Mouse (Mus musculus) stomach, embryonic 14.5 days (tissue): Measurements from ENCODE around the gene Sf3b4. TPM values are rescaled to one million over a fixed set of nuclear protein-coding genes. Genes with fewer than 3 reads are reported as not detected.

Experiments
- ATAC-seq: fragments of 200-750 bp; cut with Nextera tagmentation; 2 replicates; pipeline ENCODE4 v1.8.0; 2017; ENCODE audit warnings: low read depth, moderate TSS enrichment; ENCODE audit not compliant: insufficient number of reproducible peaks, insufficient read depth, low FRiP score
- H3K27ac ChIP-seq: fragments of 300-500 bp; sonication (generic); 2 replicates; pipeline ENCODE4 v1.5.1; 2014; ENCODE audit warnings: mild to moderate bottlenecking, low read length, moderate library complexity, mixed read lengths
- H3K27me3 ChIP-seq: fragments of 300-500 bp; sonication (generic); 2 replicates; pipeline ENCODE4 v1.6.1; 2014; ENCODE audit warnings: low read length, control low read depth, mixed read lengths; ENCODE audit not compliant: control insufficient read depth, insufficient read depth
- H3K36me3 ChIP-seq: fragments of 300-500 bp; sonication (generic); 2 replicates; pipeline ENCODE4 v1.6.1; 2014; ENCODE audit warnings: mild to moderate bottlenecking, control low read depth, low read length, moderate library complexity, mixed read lengths; ENCODE audit not compliant: control insufficient read depth, insufficient read depth
- H3K4me1 ChIP-seq: fragments of 300-500 bp; sonication (generic); 2 replicates; pipeline ENCODE4 v1.6.1; 2014; ENCODE audit warnings: low read length, control low read depth, mixed read lengths; ENCODE audit not compliant: control insufficient read depth, insufficient read depth
- H3K4me2 ChIP-seq: fragments of 300-500 bp; sonication (generic); replicated peaks from 2 replicates; pipeline ENCODE4 v1.6.1; 2014; ENCODE audit warnings: low read depth, low read length, control low read depth
- H3K4me3 ChIP-seq: fragments of 300-500 bp; sonication (generic); 2 replicates; pipeline ENCODE4 v1.5.1; 2014; ENCODE audit warnings: low read depth, low read length, control low read depth
- H3K9ac ChIP-seq: fragments of 300-500 bp; sonication (generic); replicated peaks from 2 replicates; pipeline ENCODE4 v1.6.1; 2014; ENCODE audit warnings: low read depth, mild to moderate bottlenecking, control low read depth, low read length, moderate library complexity, mixed read lengths
- H3K9me3 ChIP-seq: fragments of 300-500 bp; sonication (generic); 2 replicates; pipeline ENCODE4 v1.6.1; 2016; ENCODE audit warnings: low read depth, low read length, control low read depth; ENCODE audit not compliant: control insufficient read depth
- WGBS: fragments of 180-500 bp; shearing (Covaris S2); extraction: QIAGEN DNeasy Blood & Tissue Kit; methylation state at CpG from one replicate; pipeline ENCODE4 v1.1.7; 2014; 5-methylcytosine and 5-hydroxymethylcytosine counted together
- polyA plus RNA-seq: library from polyadenylated mRNA; unstranded; fragments of >200 nt; fragmentation: Nextera tagmentation; extraction: Ambion mirVana; gene quantifications from 2 replicates; pipeline ENCODE4 v1.2.1, GENCODE M21; 2014

Sf3b4 gene
- 161 and 166 TPM in 2 replicates for polyA plus RNA-seq

GRCm38 (mm10) chr3:96172197-96173178 is at the start of gene Sf3b4:
Gene Sf3b4 (plus strand): TSS chr3:96172332.
- ATAC-seq = peak; percentile 92
- WGBS = under 1% methylated on average over 58 of the region's 58 CpGs
- Histone ChIP-seq H3K9me3 (no peaks in the 10 kb centered on the region), H3K4me1 (peaks cover 10% of the 10 kb centered on the region; the same call in 1 of the 2 replicates), H3K27me3 (no peaks in the 10 kb centered on the region), H3K36me3 (peaks cover 25% of the 10 kb centered on the region), H3K4me2 (peak within 1 kb of the TSS; percentile 94), H3K9ac (peak within 1 kb of the TSS; percentile 79), H3K4me3 (peak within 1 kb of the TSS; percentile 98), H3K27ac (peak within 1 kb of the TSS; percentile 99)

GRCm38 (mm10) chr3:96124235-96124634 is 47.9 kb upstream of the Sf3b4 start:
- Histone ChIP-seq H3K4me1 (no peaks in the 10 kb centered on the region), H3K9ac (no peak overlapping the region), H3K36me3 (no peaks in the 10 kb centered on the region), H3K27me3 (no peaks in the 10 kb centered on the region), H3K4me3 (no peak overlapping the region), H3K27ac (no peak overlapping the region), H3K4me2 (no peak overlapping the region), H3K9me3 (no peaks in the 10 kb centered on the region)
- 81% methylated on average over 5 of the region's 5 CpGs for WGBS
- no peak for ATAC-seq

- no peak overlapping the region for H3K9ac ChIP-seq
- no peak for ATAC-seq
- H3K4me2 ChIP-seq = no peak overlapping the region
These were observed 44.0 kb upstream of the Sf3b4 start for GRCm38 (mm10) chr3:96128128-96128527.

GRCm38 (mm10) chr3:96132478-96132877 is 39.7 kb upstream of the Sf3b4 start:
- Histone ChIP-seq H3K27ac (no peak overlapping the region), H3K27me3 (no peaks in the 10 kb centered on the region), H3K4me3 (no peak overlapping the region), H3K9ac (no peak overlapping the region), H3K4me1 (no peaks in the 10 kb centered on the region), H3K36me3 (no peaks in the 10 kb centered on the region), H3K9me3 (no peaks in the 10 kb centered on the region), H3K4me2 (no peak overlapping the region)
- no peak for ATAC-seq
- 68% methylated on average over 3 of the region's 3 CpGs for WGBS

More at GRCm38 (mm10) chr3:96128128-96128527, 44.0 kb upstream of the Sf3b4 start:
- H3K9me3 ChIP-seq = no peaks in the 10 kb centered on the region
- no peaks in the 10 kb centered on the region for H3K27me3 ChIP-seq
- H3K27ac ChIP-seq = no peak overlapping the region
- H3K36me3 ChIP-seq = no peaks in the 10 kb centered on the region
- no peak overlapping the region for H3K4me3 ChIP-seq
- no peaks in the 10 kb centered on the region for H3K4me1 ChIP-seq

- no peak for ATAC-seq
- WGBS = 42% methylated on average over 11 of the region's 11 CpGs
These were observed 38.7 kb upstream of the Sf3b4 start for GRCm38 (mm10) chr3:96133327-96133905.

GRCm38 (mm10) chr3:96135011-96135410 is 37.1 kb upstream of the Sf3b4 start:
- no peak overlapping the region for H3K27ac ChIP-seq
- H3K4me1 ChIP-seq = no peaks in the 10 kb centered on the region
- no peak overlapping the region for H3K4me2 ChIP-seq
- H3K27me3 ChIP-seq = no peaks in the 10 kb centered on the region
- no peaks in the 10 kb centered on the region for H3K9me3 ChIP-seq
- ATAC-seq = no peak
- H3K9ac ChIP-seq = no peak overlapping the region
- WGBS = 60% methylated on average over 3 of the region's 3 CpGs
- peaks cover 7% of the 10 kb centered on the region; the same call in 1 of the 2 replicates for H3K36me3 ChIP-seq
- no peak overlapping the region for H3K4me3 ChIP-seq

More at GRCm38 (mm10) chr3:96133327-96133905, 38.7 kb upstream of the Sf3b4 start:
- Histone ChIP-seq H3K4me1 (no peaks in the 10 kb centered on the region), H3K4me3 (no peak overlapping the region), H3K9ac (no peak overlapping the region), H3K4me2 (no peak overlapping the region), H3K27me3 (no peaks in the 10 kb centered on the region), H3K36me3 (no peaks in the 10 kb centered on the region), H3K9me3 (no peaks in the 10 kb centered on the region), H3K27ac (no peak overlapping the region)

GRCm38 (mm10) chr3:96147950-96148349 is 24.2 kb upstream of the Sf3b4 start:
- 18% methylated on average over 5 of the region's 5 CpGs for WGBS
- H3K9me3 ChIP-seq = no peaks in the 10 kb centered on the region

GRCm38 (mm10) chr3:96151836-96152235 is 20.3 kb upstream of the Sf3b4 start:
- 86% methylated on average over 7 of the region's 7 CpGs for WGBS
- H3K36me3 ChIP-seq = peaks cover 46% of the 10 kb centered on the region

More at GRCm38 (mm10) chr3:96147950-96148349, 24.2 kb upstream of the Sf3b4 start:
- H3K4me3 ChIP-seq = no peak overlapping the region
- no peak for ATAC-seq
- peaks cover 45% of the 10 kb centered on the region for H3K36me3 ChIP-seq
- H3K27ac ChIP-seq = no peak overlapping the region
- H3K27me3 ChIP-seq = no peaks in the 10 kb centered on the region
- H3K4me1 ChIP-seq = no peaks in the 10 kb centered on the region
- no peak overlapping the region for H3K4me2 ChIP-seq
- no peak overlapping the region for H3K9ac ChIP-seq

More at GRCm38 (mm10) chr3:96151836-96152235, 20.3 kb upstream of the Sf3b4 start:
- Histone ChIP-seq H3K9me3 (no peaks in the 10 kb centered on the region), H3K27ac (no peak overlapping the region), H3K4me2 (no peak overlapping the region), H3K9ac (no peak overlapping the region), H3K4me3 (no peak overlapping the region), H3K27me3 (no peaks in the 10 kb centered on the region), H3K4me1 (no peaks in the 10 kb centered on the region)
- no peak for ATAC-seq
